Mouse (Mus musculus) gastrocnemius, adult 2 months (tissue): ENCODE data around the gene Zfp618. TPM values are rescaled to one million over a fixed set of nuclear protein-coding genes. Genes with fewer than 3 reads are reported as not detected.

Experiments used
- DNase-seq: peaks from one replicate; pipeline ENCODE4 v3.0.0; 2022
- H3K27ac ChIP-seq: fragments of 200-600 bp; 2 replicates; pipeline ENCODE4 v1.8.1; 2022; ENCODE audit warnings: mild to moderate bottlenecking
- H3K4me3 ChIP-seq: fragments of 200-600 bp; 2 replicates; pipeline ENCODE4 v1.8.1; 2022; ENCODE audit warnings: mild to moderate bottlenecking, moderate library complexity
- CTCF ChIP-seq: fragments of 200-600 bp; IDR thresholded peaks from 2 replicates; pipeline ENCODE4 v1.8.1; 2022; ENCODE audit warnings: antibody characterized with exemption, mild to moderate bottlenecking, moderate library complexity
- intact Hi-C: fragments of 180-260 bp; cut with DNase I; formaldehyde crosslinking; loops from one replicate; pipeline ENCODE4 v1.15.1; 2025
- total RNA-seq, 2 experiments: library from RNA; stranded (reverse); gene quantifications; 2 replicates each; pipeline ENCODE4 v1.2.3; 2021

Zfp618 gene
- total RNA-seq, 2 experiments from 2014 or later = 0.18 to 0.20 TPM

GRCm38 (mm10) chr4:63026286-63026685 is 60.9 kb downstream of the Zfp618 start:
- intact Hi-C loops = no loop called here
- TF ChIP-seq CTCF = no peak
- H3K27ac ChIP-seq = no peak overlapping the region
- DNase-seq = no peak
- H3K4me3 ChIP-seq = no peak overlapping the region

- Histone ChIP-seq H3K4me3 (no peak overlapping the region), H3K27ac (no peak overlapping the region)
- TF ChIP-seq CTCF = no peak
- intact Hi-C loops = no loop called here
- no peak for DNase-seq
These were observed 62.1 kb downstream of the Zfp618 start for GRCm38 (mm10) chr4:63027451-63027850.

- H3K4me3 ChIP-seq = no peak overlapping the region
- DNase-seq = no peak
- H3K27ac ChIP-seq = no peak overlapping the region
- intact Hi-C loops = no loop called here
- TF ChIP-seq CTCF = no peak
These were observed 64.8 kb downstream of the Zfp618 start for GRCm38 (mm10) chr4:63030157-63030556.

DNA sequence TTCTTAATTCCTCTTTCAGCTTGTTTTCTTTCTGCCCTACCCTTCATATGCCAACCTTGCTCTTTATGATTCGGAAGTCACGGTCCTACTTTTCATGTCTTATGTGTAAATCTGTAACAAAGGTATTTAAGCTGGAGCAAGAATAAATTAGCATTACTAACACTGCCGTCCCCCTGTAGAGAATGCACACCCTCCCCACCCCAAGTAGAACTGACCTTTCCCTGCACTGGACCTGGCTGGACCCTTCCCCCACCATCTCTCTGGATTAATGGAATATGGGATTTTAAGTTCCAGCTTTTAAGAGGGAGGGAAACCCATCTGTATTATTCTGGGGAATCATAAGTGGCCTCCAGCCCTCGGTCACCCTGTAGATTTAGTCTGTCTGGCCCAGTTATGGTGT is 65.9 kb downstream of the Zfp618 start:
- intact Hi-C loops = no loop called here
- Histone ChIP-seq H3K4me3 (no peak overlapping the region), H3K27ac (no peak overlapping the region)
- no peak for TF ChIP-seq CTCF
- DNase-seq = no peak

DNA sequence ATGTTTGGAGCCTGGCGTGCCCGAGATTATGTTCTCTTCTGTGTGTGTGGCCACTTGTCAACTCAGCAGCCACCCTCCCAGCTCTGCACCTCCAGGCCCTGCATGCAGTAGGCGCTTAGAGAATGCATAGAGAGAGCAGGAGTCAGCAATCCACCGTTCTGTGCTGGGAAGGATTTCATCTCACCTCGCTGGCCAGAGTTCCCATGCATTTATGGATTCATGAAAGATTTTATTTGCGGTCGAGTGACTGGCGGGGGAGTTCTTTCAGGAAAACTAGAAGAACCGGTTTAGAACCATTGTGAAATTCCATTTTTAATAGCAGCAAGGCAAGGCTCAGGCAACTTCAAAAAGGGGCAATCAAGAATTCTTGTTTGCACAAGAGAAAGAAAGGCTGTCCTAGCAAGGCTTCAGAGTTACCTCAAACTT is 67.2 kb downstream of the Zfp618 start:
- Histone ChIP-seq H3K4me3 (no peak overlapping the region), H3K27ac (no peak overlapping the region)
- intact Hi-C loops = no loop called here
- no peak for DNase-seq
- TF ChIP-seq CTCF = no peak

DNA sequence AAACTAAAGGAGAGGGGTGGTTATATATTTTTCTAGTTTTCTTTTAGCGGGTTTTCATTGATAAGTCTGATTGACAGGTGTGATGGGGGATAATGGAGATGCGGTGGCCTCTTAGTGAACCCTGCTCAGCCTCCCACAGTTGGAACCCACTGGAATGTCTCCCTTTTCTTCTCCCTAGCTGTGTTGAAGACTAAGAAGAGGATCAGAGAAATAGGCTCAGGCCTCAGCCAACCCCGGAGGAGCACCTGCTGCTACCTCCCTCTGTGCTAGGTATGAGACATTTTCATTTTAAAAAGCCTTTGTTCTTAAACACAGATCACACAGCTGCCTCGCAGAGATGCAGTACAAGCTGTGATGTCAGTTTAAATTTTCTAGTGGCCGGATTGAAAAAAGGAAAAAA is 68.4 kb downstream of the Zfp618 start:
- no peak for TF ChIP-seq CTCF
- no peak for DNase-seq
- no peak overlapping the region for H3K4me3 ChIP-seq
- no peak overlapping the region for H3K27ac ChIP-seq
- intact Hi-C loops = no loop called here

DNA sequence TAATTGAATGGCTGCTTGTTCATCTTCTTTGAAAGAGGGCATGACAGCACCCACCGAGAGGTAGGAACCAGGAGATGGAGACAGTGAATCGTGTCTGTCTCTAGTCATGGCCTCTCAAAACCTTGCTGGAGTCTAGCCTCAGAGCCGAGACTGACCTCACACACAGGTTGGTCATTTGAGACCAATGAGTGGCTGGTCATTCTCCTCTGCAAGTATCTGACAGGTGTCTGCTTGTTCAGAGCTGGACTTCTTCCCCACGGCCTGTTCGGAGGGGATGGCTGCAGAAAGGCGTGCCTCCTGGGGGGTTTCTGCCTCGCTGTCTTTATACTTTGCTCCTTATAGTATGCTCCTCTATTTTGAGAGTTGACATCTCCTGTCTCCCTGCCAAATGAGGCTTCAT is 70.6 kb downstream of the Zfp618 start:
- Histone ChIP-seq H3K27ac (no peak overlapping the region), H3K4me3 (no peak overlapping the region)
- TF ChIP-seq CTCF = no peak
- intact Hi-C loops = no loop called here
- no peak for DNase-seq

DNA sequence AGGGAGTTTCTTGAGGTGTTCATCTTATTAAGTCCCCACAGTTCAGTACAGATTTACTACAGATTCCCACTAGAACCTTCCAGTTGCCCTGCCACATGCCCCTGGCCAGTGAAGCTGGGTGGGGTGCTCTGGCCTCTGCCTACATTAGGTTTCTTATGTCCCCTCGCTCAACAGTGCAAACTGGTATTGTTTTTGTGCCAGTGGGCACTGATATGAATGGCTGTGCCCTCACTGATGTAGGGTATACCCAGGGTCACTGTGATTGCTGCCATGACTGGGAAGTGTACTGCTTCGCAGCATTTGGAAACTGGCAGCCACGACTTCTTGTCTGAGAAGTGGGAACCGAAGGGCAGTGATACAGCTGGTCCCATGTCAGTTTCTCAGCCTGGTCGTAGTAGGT is 71.4 kb downstream of the Zfp618 start:
- no peak for TF ChIP-seq CTCF
- no peak for DNase-seq
- Histone ChIP-seq H3K27ac (no peak overlapping the region), H3K4me3 (no peak overlapping the region)
- intact Hi-C loops = no loop called here

GRCm38 (mm10) chr4:63037555-63037954 is 72.2 kb downstream of the Zfp618 start:
- intact Hi-C loops = no loop called here
- no peak for DNase-seq
- no peak overlapping the region for H3K4me3 ChIP-seq
- no peak for TF ChIP-seq CTCF
- H3K27ac ChIP-seq = no peak overlapping the region

DNA sequence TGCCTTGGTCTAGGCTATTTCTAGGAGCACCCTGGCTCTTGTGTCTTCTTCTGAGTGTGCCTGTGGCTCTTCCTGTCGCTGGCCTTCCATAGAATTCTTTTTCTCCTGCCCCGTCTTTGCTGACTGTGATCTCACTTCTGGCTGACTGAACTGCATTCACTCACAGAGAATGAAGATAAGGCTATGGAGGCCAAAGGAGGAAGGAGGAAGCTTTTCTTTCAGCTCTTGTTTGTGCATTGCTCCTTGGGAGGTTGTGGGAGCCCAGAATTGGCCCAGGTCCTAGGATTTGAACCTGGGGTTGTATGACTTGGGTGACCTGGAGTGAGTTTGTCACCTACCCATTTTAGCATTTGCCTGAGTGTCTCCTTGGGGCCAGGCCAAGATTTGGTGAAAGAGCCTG is 72.9 kb downstream of the Zfp618 start:
- H3K27ac ChIP-seq = no peak overlapping the region
- DNase-seq = no peak
- no peak for TF ChIP-seq CTCF
- H3K4me3 ChIP-seq = no peak overlapping the region
- intact Hi-C loops = no loop called here

GRCm38 (mm10) chr4:63038937-63039336 is 73.6 kb downstream of the Zfp618 start:
- no peak overlapping the region for H3K4me3 ChIP-seq
- H3K27ac ChIP-seq = no peak overlapping the region
- DNase-seq = no peak
- intact Hi-C loops = no loop called here
- TF ChIP-seq CTCF = no peak

DNA sequence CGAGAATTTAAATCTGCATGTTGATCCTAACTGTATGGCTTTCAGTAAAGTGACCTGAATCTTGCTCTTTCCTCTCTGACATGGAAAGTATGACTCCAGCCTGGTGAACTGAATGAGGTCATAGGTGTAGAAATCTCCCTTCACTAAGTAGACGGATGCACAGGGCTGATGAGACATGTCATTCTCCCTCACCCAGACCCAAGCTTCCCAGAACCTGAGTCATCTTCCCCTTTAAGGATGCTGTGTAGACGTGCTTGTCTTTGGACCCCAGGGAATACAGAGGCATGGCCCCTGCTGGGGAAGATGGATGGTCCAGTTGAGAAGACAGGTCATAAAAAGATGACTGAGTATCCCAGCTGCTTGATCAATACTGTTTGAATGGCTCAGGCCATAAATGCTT is 83.2 kb downstream of the Zfp618 start:
- Histone ChIP-seq H3K4me3 (no peak overlapping the region), H3K27ac (no peak overlapping the region)
- no peak for DNase-seq
- no peak for TF ChIP-seq CTCF
- intact Hi-C loops = no loop called here

DNA sequence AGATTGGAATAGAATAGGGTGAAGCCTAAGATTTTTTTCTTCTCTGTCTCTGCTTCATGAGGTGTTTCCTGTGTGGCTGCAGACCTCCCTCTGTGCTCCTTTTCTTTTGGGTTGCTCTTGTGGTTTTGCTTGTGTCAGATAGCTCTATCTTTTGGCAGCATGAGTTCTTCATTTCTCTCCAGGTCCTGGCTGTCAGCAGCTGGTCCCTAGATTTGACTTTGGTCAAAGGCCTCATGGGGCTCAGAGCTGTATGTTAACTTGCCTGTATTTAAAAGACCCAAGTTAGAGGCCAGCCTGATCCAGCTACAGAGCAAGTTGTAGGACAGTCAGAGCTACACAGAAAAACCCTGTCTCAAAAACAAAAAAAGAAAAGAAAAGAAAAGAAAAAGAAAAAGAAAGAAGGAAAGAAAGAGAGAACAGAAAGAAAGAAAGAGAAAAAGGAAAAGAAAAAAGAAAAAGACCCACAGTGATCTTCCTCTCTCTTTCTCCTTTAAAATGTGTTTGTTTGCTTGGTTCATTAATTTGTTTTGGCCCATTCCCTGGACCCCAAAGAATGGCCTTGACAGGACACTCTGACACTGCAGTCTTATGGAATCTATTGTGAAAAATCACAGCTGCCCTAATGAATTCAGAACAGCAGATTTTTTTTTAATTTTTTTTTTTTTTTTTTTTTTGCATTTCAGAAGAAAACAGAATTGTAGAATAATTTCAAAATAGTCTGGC is 84.4 kb downstream of the Zfp618 start:
- DNase-seq = no peak
- no peak overlapping the region for H3K27ac ChIP-seq
- H3K4me3 ChIP-seq = no peak overlapping the region
- intact Hi-C loops = no loop called here
- TF ChIP-seq CTCF = no peak

DNA sequence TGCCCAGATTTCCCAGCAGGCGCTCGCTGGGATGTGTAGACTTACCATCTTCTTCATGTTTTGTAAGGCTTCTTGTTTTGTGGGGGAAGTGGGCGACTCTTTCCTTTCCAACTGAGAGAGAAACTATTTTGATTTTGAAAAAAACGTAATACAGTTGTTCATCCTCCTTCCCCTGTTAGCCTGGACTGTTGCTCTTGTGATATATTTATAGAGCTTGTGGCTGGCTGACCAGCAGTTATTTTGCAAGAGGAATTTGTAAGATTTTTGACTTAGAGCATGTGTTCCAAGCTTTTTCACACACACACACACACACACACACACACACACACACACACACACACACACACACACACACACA is 84.9 kb downstream of the Zfp618 start:
- no peak overlapping the region for H3K4me3 ChIP-seq
- intact Hi-C loops = no loop called here
- no peak for TF ChIP-seq CTCF
- no peak for DNase-seq
- H3K27ac ChIP-seq = no peak overlapping the region
